Mouse (Mus musculus) heart, embryonic 16.5 days (tissue): ENCODE measurements around the gene Vmn2r22. TPM values are rescaled to one million over a fixed set of nuclear protein-coding genes. Genes with fewer than 3 reads are reported as not detected.
"Not testable (repeated sequence)": the region's sequence is repeated elsewhere in the genome, so short reads cannot be mapped to it uniquely, and the experiment has no call there.

ENCODE experiments used
- ATAC-seq: fragments of 200-750 bp; cut with Nextera tagmentation; replicated peaks from 2 replicates; pipeline ENCODE4 v1.8.0; 2017; ENCODE audit warnings: moderate number of reproducible peaks; ENCODE audit not compliant: insufficient read depth, low FRiP score; ENCODE audit errors: extremely low read depth
- H3K27ac ChIP-seq: fragments of 300-500 bp; sonication (generic); 2 replicates; pipeline ENCODE4 v1.5.1; 2014; ENCODE audit warnings: mild to moderate bottlenecking, low read length, control low read depth, moderate library complexity
- H3K27me3 ChIP-seq: fragments of 300-500 bp; sonication (generic); 2 replicates; pipeline ENCODE4 v1.6.1; 2014; ENCODE audit warnings: low read length, mixed read lengths; ENCODE audit not compliant: control insufficient read depth, insufficient read depth
- H3K36me3 ChIP-seq: fragments of 300-500 bp; sonication (generic); 2 replicates; pipeline ENCODE4 v1.6.1; 2014; ENCODE audit not compliant: control insufficient read depth, insufficient read depth
- H3K4me1 ChIP-seq: fragments of 300-500 bp; sonication (generic); 2 replicates; pipeline ENCODE4 v1.6.1; 2014; ENCODE audit warnings: low read length, mixed read lengths; ENCODE audit not compliant: control insufficient read depth, insufficient read depth
- H3K4me2 ChIP-seq: fragments of 300-500 bp; sonication (generic); 2 replicates; pipeline ENCODE4 v1.6.1; 2014; ENCODE audit warnings: low read depth, mild to moderate bottlenecking, control low read depth, low read length
- H3K4me3 ChIP-seq: fragments of 300-500 bp; sonication (generic); 2 replicates; pipeline ENCODE4 v1.5.1; 2014; ENCODE audit warnings: mild to moderate bottlenecking, control low read depth, low read length
- H3K9ac ChIP-seq: fragments of 300-500 bp; sonication (generic); 2 replicates; pipeline ENCODE4 v1.6.1; 2014; ENCODE audit warnings: low read length, control low read depth
- H3K9me3 ChIP-seq: fragments of 300-500 bp; sonication (generic); replicated peaks from 2 replicates; pipeline ENCODE4 v1.6.1; 2016; ENCODE audit warnings: low read length; ENCODE audit not compliant: control insufficient read depth
- WGBS: fragments of 180-500 bp; shearing (Covaris S2); extraction: QIAGEN DNeasy Blood & Tissue Kit; methylation state at CpG from one replicate; pipeline ENCODE4 v1.1.7; 2014; 5-methylcytosine and 5-hydroxymethylcytosine counted together
- polyA plus RNA-seq: library from polyadenylated mRNA; unstranded; fragments of >200 nt; fragmentation: Nextera tagmentation; extraction: Ambion mirVana; gene quantifications from 2 replicates; pipeline ENCODE4 v1.2.1, GENCODE M21; 2015

Vmn2r22 gene
- polyA plus RNA-seq, result not detected in 2 replicates

- WGBS, result 51% methylated on average over 3 of the region's 3 CpGs
- not testable (repeated sequence) for H3K9me3 ChIP-seq, H3K27me3 ChIP-seq, H3K27ac ChIP-seq, H3K4me3 ChIP-seq, H3K4me2 ChIP-seq, H3K9ac ChIP-seq, ATAC-seq, H3K36me3 ChIP-seq, H3K4me1 ChIP-seq
These were observed at the start of gene Vmn2r22 for GRCm38 (mm10) chr6:123650625-123651024. Gene Vmn2r22, minus strand, starts transcription at chr6:123650725.

GRCm38 (mm10) chr6:123697213-123697612, 46.7 kb upstream of the Vmn2r22 start:
- ATAC-seq, result no peak
- Histone ChIP-seq H3K9ac (no peak overlapping the region), H3K4me2 (no peak overlapping the region), H3K4me3 (no peak overlapping the region), H3K27ac (no peak overlapping the region), H3K36me3 (no peaks in the 10 kb centered on the region), H3K4me1 (no peaks in the 10 kb centered on the region), H3K9me3 (no peaks in the 10 kb centered on the region), H3K27me3 (no peaks in the 10 kb centered on the region)

- not testable (repeated sequence) for H3K9ac ChIP-seq, H3K4me3 ChIP-seq, H3K4me1 ChIP-seq, ATAC-seq, H3K9me3 ChIP-seq, H3K27me3 ChIP-seq, H3K27ac ChIP-seq, H3K36me3 ChIP-seq, H3K4me2 ChIP-seq
- WGBS, result 67% methylated on average over 1 of the region's 1 CpGs
These were observed 46.1 kb upstream of the Vmn2r22 start for GRCm38 (mm10) chr6:123696639-123697038.

DNA sequence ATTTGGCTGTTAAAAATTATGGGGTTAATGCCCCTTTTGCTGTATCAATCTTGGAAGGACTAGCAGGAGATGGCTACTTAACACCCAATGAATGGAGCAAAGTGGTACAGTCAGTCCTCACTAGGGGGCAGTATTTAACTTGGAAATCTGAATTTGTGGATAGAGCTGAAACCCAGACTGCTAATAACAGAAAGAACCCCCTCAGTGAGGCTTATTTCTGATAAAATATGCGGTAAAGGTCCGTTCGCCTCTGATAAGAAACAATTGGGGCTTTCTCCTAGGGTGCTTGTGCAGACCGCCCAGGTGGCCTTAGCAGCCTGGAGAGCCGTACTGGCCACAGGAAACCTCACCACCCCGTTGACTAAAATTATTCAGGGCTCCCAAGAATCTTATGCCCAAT, 6.5 kb upstream of the Vmn2r22 start:
- 42% methylated on average over 6 of the region's 6 CpGs for WGBS
- no peaks in the 10 kb centered on the region for H3K4me1 ChIP-seq
- H3K27me3 ChIP-seq, result no peaks in the 10 kb centered on the region

GRCm38 (mm10) chr6:123639394-123639793, 11.1 kb downstream of the Vmn2r22 start:
- 62% methylated on average over 4 of the region's 4 CpGs for WGBS
- not testable (repeated sequence) for H3K4me1 ChIP-seq, H3K27ac ChIP-seq, H3K4me2 ChIP-seq, H3K27me3 ChIP-seq, H3K36me3 ChIP-seq, H3K9ac ChIP-seq, H3K9me3 ChIP-seq, H3K4me3 ChIP-seq, ATAC-seq

More for the DNA sequence above, 6.5 kb upstream of the Vmn2r22 start:
- no peaks in the 10 kb centered on the region for H3K36me3 ChIP-seq
- H3K4me3 ChIP-seq, result no peak overlapping the region
- no peak overlapping the region for H3K9ac ChIP-seq
- H3K9me3 ChIP-seq, result no peaks in the 10 kb centered on the region
- no peak overlapping the region for H3K27ac ChIP-seq
- no peak for ATAC-seq
- no peak overlapping the region for H3K4me2 ChIP-seq

- WGBS, result no CpG with 5 or more reads among the region's 2 CpGs
These were observed 26.7 kb downstream of the Vmn2r22 start for GRCm38 (mm10) chr6:123623784-123624183.

DNA sequence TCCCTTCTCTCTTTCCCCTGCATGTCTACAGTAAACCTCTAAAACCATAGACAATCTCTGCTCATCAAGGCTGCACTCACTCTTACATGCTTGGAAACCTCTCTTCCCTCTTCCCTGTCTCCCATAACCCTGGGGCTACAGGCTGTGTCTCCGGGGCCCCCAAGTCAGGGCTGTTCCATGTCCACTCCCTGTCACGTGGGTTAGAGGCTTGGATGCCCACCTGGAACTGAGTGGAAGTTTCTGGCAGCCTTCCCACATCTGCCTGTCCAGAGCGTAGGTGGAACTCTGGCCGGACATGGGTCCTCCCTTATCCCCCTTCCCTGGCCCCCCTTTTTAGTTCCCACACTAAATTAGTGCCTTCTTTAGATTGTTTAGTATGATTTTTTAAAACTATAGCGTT, 62.2 kb downstream of the Vmn2r22 start:
- H3K4me1 ChIP-seq, ATAC-seq, H3K9me3 ChIP-seq, H3K4me2 ChIP-seq, H3K4me3 ChIP-seq, H3K9ac ChIP-seq, H3K27ac ChIP-seq, H3K36me3 ChIP-seq, H3K27me3 ChIP-seq: not testable (repeated sequence)
- WGBS, result no CpG with 5 or more reads among the region's 5 CpGs

More at GRCm38 (mm10) chr6:123623784-123624183, 26.7 kb downstream of the Vmn2r22 start:
- not testable (repeated sequence) for H3K4me3 ChIP-seq, H3K27ac ChIP-seq, ATAC-seq, H3K36me3 ChIP-seq, H3K4me2 ChIP-seq, H3K9ac ChIP-seq, H3K27me3 ChIP-seq, H3K9me3 ChIP-seq, H3K4me1 ChIP-seq

DNA sequence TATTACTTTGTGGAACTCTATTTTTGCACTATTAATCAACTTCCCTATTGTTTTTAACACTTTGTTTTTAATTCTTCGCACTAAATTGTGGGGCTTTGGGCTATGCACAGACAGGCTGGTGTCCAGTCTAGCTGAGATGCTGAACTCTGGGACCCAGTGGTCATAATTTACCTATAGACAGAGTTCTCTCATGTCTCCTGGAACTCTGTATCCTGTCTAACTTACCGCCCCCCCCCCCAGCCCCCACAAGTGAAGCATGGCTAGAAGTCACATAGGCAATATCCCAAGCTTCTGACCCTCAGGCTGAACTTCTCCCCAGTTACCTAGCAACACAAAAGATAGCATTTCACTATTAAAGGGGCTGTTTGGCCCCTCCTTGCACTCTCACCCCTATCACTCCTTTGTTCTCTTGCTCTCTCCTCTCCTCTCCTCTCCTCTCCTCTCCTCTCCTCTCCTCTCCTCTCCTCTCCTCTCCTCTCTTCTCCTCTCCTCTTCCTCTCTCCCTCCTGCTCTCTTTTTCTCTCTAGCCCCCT, 62.7 kb downstream of the Vmn2r22 start:
- not testable (repeated sequence) for H3K9me3 ChIP-seq, H3K36me3 ChIP-seq, H3K4me2 ChIP-seq, H3K4me3 ChIP-seq, H3K4me1 ChIP-seq, H3K27ac ChIP-seq, ATAC-seq, H3K27me3 ChIP-seq, H3K9ac ChIP-seq
- WGBS, result no CpG with 5 or more reads among the region's 2 CpGs

DNA sequence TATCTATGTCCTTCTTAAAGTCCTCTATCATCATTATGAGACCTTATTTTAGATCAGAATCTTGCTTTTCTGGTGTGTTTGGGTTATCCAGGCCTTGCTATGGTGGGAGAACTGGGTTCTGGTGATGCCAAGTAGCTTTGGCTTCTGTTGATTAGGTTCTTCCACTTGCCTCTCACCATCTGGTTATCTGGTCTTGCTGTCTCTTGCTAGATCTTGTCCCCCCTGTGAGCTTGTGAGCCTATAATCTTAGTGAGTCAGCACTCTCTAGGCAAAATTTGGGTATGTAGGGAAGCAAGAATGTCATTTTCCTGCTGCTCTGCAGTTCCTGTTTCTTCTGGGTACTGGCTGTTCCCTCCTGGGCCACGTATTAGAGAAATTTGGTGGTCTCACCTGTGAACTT, 66.5 kb downstream of the Vmn2r22 start:
- not testable (repeated sequence) for H3K9ac ChIP-seq, ATAC-seq
- WGBS, result no CpG with 5 or more reads among the region's 1 CpGs

More for the DNA sequence above, 66.5 kb downstream of the Vmn2r22 start:
- not testable (repeated sequence) for H3K36me3 ChIP-seq, H3K27me3 ChIP-seq, H3K4me2 ChIP-seq, H3K4me1 ChIP-seq, H3K27ac ChIP-seq, H3K9me3 ChIP-seq, H3K4me3 ChIP-seq
